ENCODE assay signal across 8 mouse cellular contexts in the genomic region with DNA sequence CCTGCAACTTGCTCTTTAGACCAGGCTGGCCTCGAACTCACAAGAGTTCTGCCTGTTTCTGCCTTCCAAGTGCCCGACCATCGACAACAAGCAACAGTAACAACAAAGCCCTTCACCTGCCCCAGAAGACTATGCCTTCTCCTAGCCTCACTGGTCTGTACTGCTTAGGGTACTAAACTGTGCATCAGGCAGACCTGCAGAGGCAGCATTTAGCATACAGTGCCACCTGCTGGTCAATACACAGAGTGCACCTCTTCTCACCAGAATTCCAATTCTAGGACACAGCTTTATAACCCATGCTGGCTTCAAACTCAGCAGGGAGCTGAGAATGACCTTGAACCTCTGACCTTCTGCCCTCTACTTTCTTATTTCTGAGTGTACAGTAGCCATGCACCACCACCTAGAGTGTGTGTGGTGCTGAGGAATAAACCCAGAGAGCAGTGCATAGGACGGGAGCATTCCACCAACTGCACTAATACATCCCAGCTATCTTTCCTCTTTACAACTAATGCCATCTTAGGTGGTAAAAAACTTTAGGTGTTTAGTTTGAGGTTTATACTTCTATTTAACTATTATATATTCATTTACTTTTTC. TPM values are rescaled to one million over a fixed set of nuclear protein-coding genes. Genes with fewer than 3 reads are reported as not detected.
DNase-seq lines count a peak whose midpoint lies in the region; ATAC-seq and TF ChIP-seq lines count a peak whose summit lies in the region.

No protein-coding gene starts in this region.

- no peak overlapping the region for H3K4me3 ChIP-seq in forebrain, embryonic 11.5 days (ENCODE audit: low read depth, low read length)
- H3K4me3 ChIP-seq in layer of hippocampus, adult 2 months, result no peak overlapping the region
- H3K4me3 ChIP-seq in liver, postnatal 0 days (ENCODE audit: low read depth, low read length), result no peak overlapping the region
- H3K4me3 ChIP-seq in neural tube, embryonic 15.5 days (replicated peaks), result no peak overlapping the region

- H3K36me3 ChIP-seq in forebrain, embryonic 11.5 days (ENCODE audit: control insufficient read depth, insufficient read depth, low read length), result no peaks in the 10 kb centered on the region; the same call in none of the 2 replicates
- H3K36me3 ChIP-seq in liver, postnatal 0 days (replicated peaks; ENCODE audit: insufficient read depth, low read length), result peaks cover 43% of the 10 kb centered on the region
- H3K36me3 ChIP-seq in neural tube, embryonic 15.5 days, result peaks cover 58% of the 10 kb centered on the region

- H3K4me2 ChIP-seq in forebrain, embryonic 11.5 days (ENCODE audit: low read depth, low read length, severe bottlenecking), result no peak overlapping the region
- no peak overlapping the region for H3K4me2 ChIP-seq in liver, postnatal 0 days (ENCODE audit: low read depth, low read length)
- H3K4me2 ChIP-seq in neural tube, embryonic 15.5 days, result no peak overlapping the region

- H3K27ac ChIP-seq in forebrain, embryonic 11.5 days (ENCODE audit: low read depth, low read length), result no peak overlapping the region
- no peak overlapping the region for H3K27ac ChIP-seq in layer of hippocampus, adult 2 months
- H3K27ac ChIP-seq in liver, postnatal 0 days (ENCODE audit: low read depth), result no peak overlapping the region
- H3K27ac ChIP-seq in neural tube, embryonic 15.5 days (replicated peaks), result no peak overlapping the region

- H3K9ac ChIP-seq in forebrain, embryonic 11.5 days (ENCODE audit: low read length), result no peak overlapping the region
- no peak overlapping the region for H3K9ac ChIP-seq in liver, postnatal 0 days (replicated peaks)
- no peak overlapping the region for H3K9ac ChIP-seq in neural tube, embryonic 15.5 days (replicated peaks)

- H3K4me1 ChIP-seq in forebrain, embryonic 11.5 days (replicated peaks; ENCODE audit: control insufficient read depth, insufficient read depth, low read length), result no peaks in the 10 kb centered on the region
- no peaks in the 10 kb centered on the region for H3K4me1 ChIP-seq in liver, postnatal 0 days (ENCODE audit: insufficient read depth)
- H3K4me1 ChIP-seq in neural tube, embryonic 15.5 days, result no peaks in the 10 kb centered on the region

- peak; percentile 51 for DNase-seq in MEL-GATA-1-ER (ENCODE audit: extremely low read depth, low read depth)
- peak; percentile 49 for DNase-seq in c-Kit-negative CD71-positive TER-119-positive erythroid progenitor cells, embryonic 14.5 days (ENCODE audit: low read depth, low spot score)
- peak; percentile 79 for DNase-seq in forebrain, embryonic 11.5 days (ENCODE audit: low spot score)
- peak; percentile 75 for DNase-seq in heart, postnatal 4 days
- peak; percentile 62 to 71 for DNase-seq in layer of hippocampus, adult 2 months (ENCODE audit: low spot score in 2 of 2)
- DNase-seq in liver, postnatal 0 days, result peak; percentile 63
- DNase-seq in thymus, postnatal 25 days, result peak; percentile 54

- H3K9me3 ChIP-seq in forebrain, embryonic 11.5 days (ENCODE audit: control insufficient read depth, low read length), result no peaks in the 10 kb centered on the region
- H3K9me3 ChIP-seq in liver, postnatal 0 days (ENCODE audit: low read length), result no peaks in the 10 kb centered on the region
- H3K9me3 ChIP-seq in neural tube, embryonic 15.5 days (replicated peaks), result no peaks in the 10 kb centered on the region

- H3K27me3 ChIP-seq in forebrain, embryonic 11.5 days (ENCODE audit: control insufficient read depth, insufficient read depth, low read length), result no peaks in the 10 kb centered on the region
- no peaks in the 10 kb centered on the region for H3K27me3 ChIP-seq in liver, postnatal 0 days (ENCODE audit: insufficient read depth, low read length)
- H3K27me3 ChIP-seq in neural tube, embryonic 15.5 days (replicated peaks), result no peaks in the 10 kb centered on the region

- TF ChIP-seq CTCF in layer of hippocampus, adult 2 months (conservative IDR thresholded peaks at IDR 0.05), result peak; percentile 99
- peak; percentile 99 for TF ChIP-seq CTCF in liver, postnatal 0 days (IDR thresholded peaks at IDR 0.05; ENCODE audit: low read depth)

- TF ChIP-seq EP300 in liver, postnatal 0 days (IDR thresholded peaks at IDR 0.05; ENCODE audit: low read depth), result no peak

- ATAC-seq in forebrain, embryonic 11.5 days (replicated peaks; ENCODE audit: low FRiP score), result peak; percentile 76
- peak; percentile 74 for ATAC-seq in liver, postnatal 0 days
- ATAC-seq in neural tube, embryonic 15.5 days (ENCODE audit: low FRiP score), result peak; percentile 83; the same call in 1 of the 2 replicates

- 70% methylated on average over 4 of the region's 4 CpGs for WGBS in forebrain, embryonic 11.5 days
- WGBS in liver, postnatal 0 days (ENCODE audit: insufficient replicate concordance), result 60% methylated on average over 4 of the region's 4 CpGs
- WGBS in neural tube, embryonic 15.5 days, result 80% methylated on average over 4 of the region's 4 CpGs

RNA-seq across cellular contexts. Expression of gene Timmdc1, which starts 16.3 kb away (rescaled TPM):
- 30.2 and 31.3 TPM in 2 replicates for polyA plus RNA-seq in forebrain, embryonic 11.5 days (2014; fragmentation: Nextera tagmentation; extraction: Ambion mirVana)
- 10 to 100 TPM; 56.8 to 58.2 TPM for total RNA-seq in heart, postnatal 4 days (2021)
- total RNA-seq in layer of hippocampus, adult 2 months (2021), result 10 to 100 TPM; 28.4 to 30.9 TPM
- 14.8 and 17.0 TPM in 2 replicates for polyA plus RNA-seq in liver, postnatal 0 days (2015; fragmentation: Nextera tagmentation; extraction: Ambion mirVana)
- 33.4 and 34.8 TPM in 2 replicates for polyA plus RNA-seq in neural tube, embryonic 15.5 days (2015; fragmentation: Nextera tagmentation; extraction: Ambion mirVana)

RNA-seq across cellular contexts. Expression of gene Poglut1, which starts 43.9 kb away (rescaled TPM):
- polyA plus RNA-seq in forebrain, embryonic 11.5 days (2014; fragmentation: Nextera tagmentation; extraction: Ambion mirVana), result 72.4 and 75.5 TPM in 2 replicates
- 10 to 100 TPM; 14.0 to 15.4 TPM for total RNA-seq in heart, postnatal 4 days (2021)
- total RNA-seq in layer of hippocampus, adult 2 months (2021), result 10 to 100 TPM; 49.3 to 52.3 TPM
- 6.1 and 6.3 TPM in 2 replicates for polyA plus RNA-seq in liver, postnatal 0 days (2015; fragmentation: Nextera tagmentation; extraction: Ambion mirVana)
- 53.2 and 54.3 TPM in 2 replicates for polyA plus RNA-seq in neural tube, embryonic 15.5 days (2015; fragmentation: Nextera tagmentation; extraction: Ambion mirVana)

RNA-seq across cellular contexts. Expression of gene Cd80, which starts 50.8 kb away (rescaled TPM):
- polyA plus RNA-seq in forebrain, embryonic 11.5 days (2014; fragmentation: Nextera tagmentation; extraction: Ambion mirVana), result 0.45 and 0.73 TPM in 2 replicates
- total RNA-seq in heart, postnatal 4 days (2021), result under 1 TPM; 0.26 to 0.27 TPM
- total RNA-seq in layer of hippocampus, adult 2 months (2021), result under 1 TPM; 0.15 to 0.69 TPM
- polyA plus RNA-seq in liver, postnatal 0 days (2015; fragmentation: Nextera tagmentation; extraction: Ambion mirVana), result 0.13 and 0.15 TPM in 2 replicates
- 0.37 and 0.44 TPM in 2 replicates for polyA plus RNA-seq in neural tube, embryonic 15.5 days (2015; fragmentation: Nextera tagmentation; extraction: Ambion mirVana)

RNA-seq across cellular contexts. Expression of gene Tmem39a, which starts 52.4 kb away (rescaled TPM):
- 77.6 and 85.0 TPM in 2 replicates for polyA plus RNA-seq in forebrain, embryonic 11.5 days (2014; fragmentation: Nextera tagmentation; extraction: Ambion mirVana)
- 10 to 100 TPM; 31.2 to 33.6 TPM for total RNA-seq in heart, postnatal 4 days (2021)
- total RNA-seq in layer of hippocampus, adult 2 months (2021), result 10 to 100 TPM; 20.4 to 23.2 TPM
- 15.7 and 18.4 TPM in 2 replicates for polyA plus RNA-seq in liver, postnatal 0 days (2015; fragmentation: Nextera tagmentation; extraction: Ambion mirVana)
- 38.6 and 50.7 TPM in 2 replicates for polyA plus RNA-seq in neural tube, embryonic 15.5 days (2015; fragmentation: Nextera tagmentation; extraction: Ambion mirVana)

RNA-seq across cellular contexts. Expression of gene Adprh, which starts 53.6 kb away (rescaled TPM):
- 135 and 137 TPM in 2 replicates for polyA plus RNA-seq in forebrain, embryonic 11.5 days (2014; fragmentation: Nextera tagmentation; extraction: Ambion mirVana)
- total RNA-seq in heart, postnatal 4 days (2021), result 10 to 100 TPM; 34.1 to 35.3 TPM
- total RNA-seq in layer of hippocampus, adult 2 months (2021), result 10 to 100 TPM; 55.4 to 55.5 TPM
- 17.9 and 22.2 TPM in 2 replicates for polyA plus RNA-seq in liver, postnatal 0 days (2015; fragmentation: Nextera tagmentation; extraction: Ambion mirVana)
- polyA plus RNA-seq in neural tube, embryonic 15.5 days (2015; fragmentation: Nextera tagmentation; extraction: Ambion mirVana), result 142 and 153 TPM in 2 replicates
